8 mouse cellular contexts compared by ENCODE assay signal in the genomic region with DNA sequence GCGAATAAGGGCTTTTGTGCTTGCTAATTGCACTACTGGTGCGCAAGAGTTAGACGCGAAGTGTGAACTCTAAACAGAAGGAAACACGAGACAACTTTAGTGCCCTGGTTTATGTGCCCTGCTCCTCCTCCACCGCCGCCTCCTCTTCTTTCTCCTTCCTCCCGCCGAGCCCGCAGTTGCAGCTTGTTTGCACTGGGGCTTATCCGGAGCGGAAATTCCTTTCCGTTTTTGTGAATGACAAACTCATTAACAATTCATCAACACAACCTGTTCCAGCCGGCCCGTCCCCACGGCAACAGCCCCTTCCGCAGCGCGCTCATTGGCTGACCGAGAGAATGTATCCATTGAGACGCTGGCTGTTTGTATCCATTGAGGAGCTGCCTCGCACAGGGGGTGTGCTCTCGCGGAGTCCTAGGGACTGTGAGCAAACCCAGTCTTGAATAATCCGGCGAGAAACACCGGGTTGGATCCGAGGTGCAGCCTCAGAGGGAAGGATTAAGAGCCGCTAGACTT. TPM values are rescaled to one million over a fixed set of nuclear protein-coding genes. Genes with fewer than 3 reads are reported as not detected.
DNase-seq lines count a peak whose midpoint lies in the region; ATAC-seq and TF ChIP-seq lines count a peak whose summit lies in the region.

A gene (plus strand): TSS at position 365 of the 513 bp plus-strand sequence.

- H3K9me3 ChIP-seq in ES-Bruce4 (replicated peaks; ENCODE audit: control insufficient read depth, insufficient read depth, low read length, poor library complexity, severe bottlenecking): no peaks in the 10 kb centered on the region
- H3K9me3 ChIP-seq in forebrain, embryonic 16.5 days (ENCODE audit: control insufficient read depth, low read length): no peaks in the 10 kb centered on the region
- H3K9me3 ChIP-seq in lung, embryonic 14.5 days (ENCODE audit: low read depth, low read length): no peaks in the 10 kb centered on the region

- peak within 1 kb of the TSS; percentile 82 for H3K9ac ChIP-seq in ES-Bruce4 (ENCODE audit: low read depth, poor library complexity, severe bottlenecking)
- peak within 1 kb of the TSS; percentile 82 for H3K9ac ChIP-seq in forebrain, embryonic 16.5 days (replicated peaks; ENCODE audit: low read depth, low read length)
- H3K9ac ChIP-seq in lung, embryonic 14.5 days: peak within 1 kb of the TSS; percentile 93

- H3K4me2 ChIP-seq in forebrain, embryonic 16.5 days (ENCODE audit: low read length): peak within 1 kb of the TSS; percentile 97
- H3K4me2 ChIP-seq in lung, embryonic 14.5 days: peak within 1 kb of the TSS; percentile 85

- H3K36me3 ChIP-seq in ES-Bruce4 (ENCODE audit: control insufficient read depth, insufficient read depth, low read length, poor library complexity, severe bottlenecking): peaks cover 17% of the 10 kb centered on the region
- H3K36me3 ChIP-seq in forebrain, embryonic 16.5 days (ENCODE audit: control insufficient read depth, insufficient read depth): no peaks in the 10 kb centered on the region
- peaks cover 16% of the 10 kb centered on the region for H3K36me3 ChIP-seq in lung, embryonic 14.5 days (ENCODE audit: insufficient read depth)
- H3K36me3 ChIP-seq in thymus, adult 2 months (ENCODE audit: control insufficient read depth, insufficient read depth, low read length): no peaks in the 10 kb centered on the region

- no peak for TF ChIP-seq CTCF in ES-Bruce4 (IDR thresholded peaks at IDR 0.05; ENCODE audit: low read depth, low read length)
- peak; percentile 58 for TF ChIP-seq CTCF in layer of hippocampus, adult 2 months (conservative IDR thresholded peaks at IDR 0.05)
- no peak for TF ChIP-seq CTCF in lung, embryonic 14.5 days (IDR thresholded peaks at IDR 0.05; ENCODE audit: low read depth)
- no peak for TF ChIP-seq CTCF in olfactory bulb, adult 2 months (IDR thresholded peaks at IDR 0.05; ENCODE audit: insufficient read depth, low read depth, low read length)
- no peak for TF ChIP-seq CTCF in thymus, adult 2 months (IDR thresholded peaks at IDR 0.05; ENCODE audit: borderline replicate concordance, control insufficient read depth, extremely low read depth, insufficient read depth, low read length, poor library complexity)

- H3K27ac ChIP-seq in ES-Bruce4 (ENCODE audit: insufficient read depth, low read length): peak within 1 kb of the TSS; percentile 94
- peak within 1 kb of the TSS; percentile 91 for H3K27ac ChIP-seq in forebrain, embryonic 16.5 days (ENCODE audit: low read length)
- peak within 1 kb of the TSS; percentile 98 for H3K27ac ChIP-seq in layer of hippocampus, adult 2 months
- H3K27ac ChIP-seq in lung, embryonic 14.5 days (ENCODE audit: low read depth): peak within 1 kb of the TSS; percentile 99
- H3K27ac ChIP-seq in olfactory bulb, adult 2 months (ENCODE audit: insufficient read depth, low read depth, low read length): peak within 1 kb of the TSS; percentile 86
- H3K27ac ChIP-seq in thymus, adult 2 months (ENCODE audit: control insufficient read depth, insufficient read depth, low read length): peak within 1 kb of the TSS; percentile 90

- peak; percentile 74 for DNase-seq in cerebellum, adult 11 months
- DNase-seq in heart, postnatal 36 days: peak; percentile 92
- peak; percentile 95 to 99 for DNase-seq in layer of hippocampus, adult 2 months (ENCODE audit: low spot score in 2 of 2)
- DNase-seq in lung, embryonic 14.5 days: peak; percentile 98
- peak; percentile 85 for DNase-seq in thymus, adult 2 months

- TF ChIP-seq EP300 in ES-Bruce4 (IDR thresholded peaks at IDR 0.05; ENCODE audit: insufficient read depth, low read depth, low read length): peak; percentile 93

- peak within 1 kb of the TSS; percentile 91 for H3K4me3 ChIP-seq in ES-Bruce4 (ENCODE audit: low read depth, low read length)
- peak within 1 kb of the TSS; percentile 70 for H3K4me3 ChIP-seq in forebrain, embryonic 16.5 days (replicated peaks; ENCODE audit: low read length)
- peak within 1 kb of the TSS; percentile 92 for H3K4me3 ChIP-seq in layer of hippocampus, adult 2 months
- peak within 1 kb of the TSS; percentile 90 for H3K4me3 ChIP-seq in lung, embryonic 14.5 days (ENCODE audit: low read depth, low read length)
- peak within 1 kb of the TSS; percentile 68 for H3K4me3 ChIP-seq in olfactory bulb, adult 2 months (ENCODE audit: insufficient read depth, low read depth, low read length)
- H3K4me3 ChIP-seq in thymus, adult 2 months (ENCODE audit: control insufficient read depth, insufficient read depth, low read length): peak within 1 kb of the TSS; percentile 58

- TF ChIP-seq POLR2A in ES-Bruce4 (IDR thresholded peaks at IDR 0.05; ENCODE audit: insufficient read depth, low read length): peak; percentile 81
- TF ChIP-seq POLR2A in olfactory bulb, adult 2 months (IDR thresholded peaks at IDR 0.05; ENCODE audit: insufficient read depth, low read depth, low read length): peak; percentile 94
- peak; percentile 83 for TF ChIP-seq POLR2A in thymus, adult 2 months (IDR thresholded peaks at IDR 0.05; ENCODE audit: control insufficient read depth, extremely low read depth, insufficient read depth, low read length, poor library complexity)

- no peaks in the 10 kb centered on the region for H3K4me1 ChIP-seq in ES-Bruce4 (ENCODE audit: control insufficient read depth, insufficient read depth, low read length)
- peaks cover 26% of the 10 kb centered on the region for H3K4me1 ChIP-seq in forebrain, embryonic 16.5 days (replicated peaks; ENCODE audit: control insufficient read depth, insufficient read depth, low read length)
- H3K4me1 ChIP-seq in lung, embryonic 14.5 days (ENCODE audit: insufficient read depth): peaks cover 11% of the 10 kb centered on the region
- peaks cover 22% of the 10 kb centered on the region for H3K4me1 ChIP-seq in olfactory bulb, adult 2 months (ENCODE audit: control insufficient read depth, insufficient read depth, low read length)
- peaks cover 13% of the 10 kb centered on the region for H3K4me1 ChIP-seq in thymus, adult 2 months (replicated peaks; ENCODE audit: control insufficient read depth, insufficient read depth, low read length)

- no peaks in the 10 kb centered on the region for H3K27me3 ChIP-seq in ES-Bruce4 (ENCODE audit: control insufficient read depth, insufficient read depth, low read length, poor library complexity, severe bottlenecking)
- peaks cover 2% of the 10 kb centered on the region; the same call in 1 of the 2 replicates for H3K27me3 ChIP-seq in forebrain, embryonic 16.5 days (replicated peaks; ENCODE audit: control insufficient read depth, insufficient read depth, low read length)
- no peaks in the 10 kb centered on the region for H3K27me3 ChIP-seq in lung, embryonic 14.5 days (ENCODE audit: insufficient read depth, low read length)
- H3K27me3 ChIP-seq in thymus, adult 2 months (ENCODE audit: control insufficient read depth, insufficient read depth, low read length): no peaks in the 10 kb centered on the region

- WGBS in forebrain, embryonic 16.5 days: under 1% methylated on average over 29 of the region's 29 CpGs
- under 1% methylated on average over 29 of the region's 29 CpGs for WGBS in lung, embryonic 14.5 days
- WGBS in olfactory bulb, adult 2 months: under 1% methylated on average over 29 of the region's 29 CpGs
- under 1% methylated on average over 29 of the region's 29 CpGs for WGBS in thymus, adult 2 months

- peak; percentile 98 for ATAC-seq in forebrain, embryonic 16.5 days
- peak; percentile 96 for ATAC-seq in lung, embryonic 14.5 days (ENCODE audit: insufficient read depth)

- intact Hi-C loops in heart, postnatal 36 days (cut with DNase I): loop anchor here (1.0 to 5.0 kb wide), 3 partner anchors 94 to 269 kb away; no protein-coding TSS in a partner anchor

RNA-seq across cellular contexts. Expression of the gene that starts here (rescaled TPM):
- 46.8 and 50.9 TPM in 2 replicates for polyA plus RNA-seq in ES-Bruce4 (2011; ENCODE audit: insufficient read depth, insufficient read length, low read depth, missing spikeins)
- polyA plus RNA-seq in forebrain, embryonic 16.5 days (2015; fragmentation: Nextera tagmentation; extraction: Ambion mirVana): 37.0 and 44.1 TPM in 2 replicates
- 10 to 100 TPM; 16.2 to 21.7 TPM for total RNA-seq in heart, postnatal 36 days (2021)
- total RNA-seq in layer of hippocampus, adult 2 months (2021): 10 to 100 TPM; 64.9 to 66.7 TPM
- polyA plus RNA-seq in lung, embryonic 14.5 days (2014; fragmentation: Nextera tagmentation; extraction: Ambion mirVana): 73.4 and 76.8 TPM in 2 replicates
- polyA plus RNA-seq in olfactory bulb, adult 2 months (2012; ENCODE audit: insufficient read depth, insufficient read length, low replicate concordance, missing spikeins): not detected in 2 replicates
- 43.9 and 46.1 TPM in 2 replicates for polyA plus RNA-seq in thymus, adult 2 months (2012; rRNA removed)

Comparison
In these comparisons a context has a peak if more than half of its experiments do, and no peak if none do; other contexts are left out.
1. Peak in every context shown above with its lines: DNase-seq, ATAC-seq, H3K4me3 ChIP-seq and H3K27ac ChIP-seq.